Mouse (Mus musculus) kidney, postnatal 25 days (tissue): Measurements from ENCODE around the gene Nab2.

ENCODE experiments used
- DNase-seq, 2 experiments: peaks; one replicate each; pipeline ENCODE4 v3.0.0; 2021; ENCODE audit warnings: mixed read lengths in 2 of 2

The Nab2 gene

DNA sequence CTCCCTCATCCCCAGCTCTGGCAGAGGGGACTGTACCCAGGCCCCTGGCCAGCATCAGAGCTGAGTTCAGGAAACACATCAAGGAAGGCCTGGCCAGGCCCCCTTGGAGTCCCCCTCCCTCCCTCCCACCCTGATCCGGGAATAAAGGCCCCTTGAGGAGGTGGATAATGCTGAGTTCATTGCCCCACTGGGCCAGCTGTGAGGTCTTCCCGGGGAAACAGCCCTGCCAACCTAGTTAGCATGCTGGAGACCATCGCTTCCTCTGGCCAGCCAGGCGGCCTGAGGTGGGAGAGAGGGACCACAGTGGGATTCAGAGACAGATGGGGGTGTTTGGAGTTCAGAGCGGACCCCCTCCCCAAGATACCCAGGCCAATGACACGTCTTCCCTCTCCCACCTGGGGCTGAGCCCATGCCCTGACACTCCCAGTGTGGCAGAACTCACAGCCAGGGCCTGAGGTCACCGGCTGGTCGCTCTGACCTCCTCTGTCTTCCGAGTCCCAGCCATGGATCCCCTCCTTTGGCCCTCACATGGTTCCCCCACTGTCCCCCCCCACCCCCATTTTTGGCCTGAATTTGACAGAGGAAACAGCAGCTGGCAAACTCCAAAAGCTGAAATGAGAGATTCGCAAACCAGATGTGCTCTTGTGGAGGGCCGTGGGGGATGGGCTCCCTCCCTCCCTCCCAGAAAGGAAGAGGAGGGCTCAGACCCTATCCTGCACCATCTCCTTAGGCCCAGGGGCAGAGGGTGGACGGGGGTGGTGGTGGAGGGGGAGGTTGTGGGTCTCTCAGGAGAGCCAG, 53.9 kb downstream of the Nab2 start:
- no peak for DNase-seq

DNA sequence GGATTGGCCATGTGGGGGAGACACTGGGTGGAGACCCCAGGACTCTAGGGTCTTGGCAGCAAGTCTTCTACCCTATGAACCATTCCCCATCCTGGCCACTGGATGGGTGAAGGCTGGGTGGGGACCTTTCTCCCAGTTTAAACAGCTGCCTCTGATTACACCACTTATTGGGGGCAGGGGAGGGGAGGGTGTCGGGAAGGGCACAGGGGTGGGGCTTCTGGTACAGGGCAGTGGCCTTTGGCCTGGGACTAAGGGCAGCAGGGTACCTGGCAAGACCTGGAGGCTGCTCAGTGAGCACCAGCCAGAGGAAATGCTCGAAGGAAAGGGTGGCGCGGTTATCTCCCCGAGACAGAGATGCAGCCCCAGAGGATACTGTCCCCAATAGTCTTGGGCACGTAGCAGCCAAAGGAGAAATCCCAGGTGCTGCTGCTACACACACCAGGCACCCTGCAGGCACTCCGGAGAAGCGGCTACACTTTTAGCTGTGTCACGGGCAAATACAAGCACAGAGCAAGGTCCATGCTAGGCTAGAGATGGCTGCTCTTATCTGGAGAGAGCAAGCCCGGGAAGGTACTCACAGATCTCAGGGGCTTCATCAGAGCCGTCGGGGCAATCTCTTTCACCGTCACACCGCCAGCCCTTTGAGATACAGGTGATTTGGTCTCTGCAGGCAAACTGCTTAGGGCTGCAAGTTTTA, 56.1 kb downstream of the Nab2 start:
- DNase-seq, result no peak
